ENCODE assay signal across 28 mouse cellular contexts in genomic region chr9:77848580-77848979, GRCm38 (mm10).
"Had no signal": no experiment of that assay in that cellular context is flagged by ENCODE, and none has a peak within 500 bp of the region (broad histone marks: within the 10 kb centered on the region; RNA-seq: fewer than 3 reads in every experiment).

No protein-coding gene starts in this region.

- H3K4me2 ChIP-seq: embryonic facial prominence, embryonic 12.5 days; embryonic facial prominence, embryonic 13.5 days; embryonic facial prominence, embryonic 15.5 days; forebrain, embryonic 12.5 days; forebrain, embryonic 13.5 days; forebrain, embryonic 15.5 days had no signal

- H3K27me3 ChIP-seq: embryonic facial prominence, embryonic 12.5 days; embryonic facial prominence, embryonic 13.5 days; embryonic facial prominence, embryonic 15.5 days; forebrain, embryonic 12.5 days; forebrain, embryonic 13.5 days; forebrain, embryonic 15.5 days had no signal

- H3K9me3 ChIP-seq: embryonic facial prominence, embryonic 10.5 days; embryonic facial prominence, embryonic 12.5 days; embryonic facial prominence, embryonic 13.5 days; embryonic facial prominence, embryonic 15.5 days; forebrain, embryonic 10.5 days; forebrain, embryonic 12.5 days; forebrain, embryonic 13.5 days; forebrain, embryonic 15.5 days had no signal

- H3K27ac ChIP-seq: embryonic facial prominence, embryonic 10.5 days; embryonic facial prominence, embryonic 12.5 days; embryonic facial prominence, embryonic 13.5 days; embryonic facial prominence, embryonic 15.5 days; forebrain, embryonic 10.5 days; forebrain, embryonic 12.5 days; forebrain, embryonic 13.5 days; forebrain, embryonic 15.5 days; gastrocnemius, adult 2 months had no signal

- H3K36me3 ChIP-seq: embryonic facial prominence, embryonic 10.5 days; embryonic facial prominence, embryonic 12.5 days; embryonic facial prominence, embryonic 13.5 days; embryonic facial prominence, embryonic 15.5 days; forebrain, embryonic 10.5 days; forebrain, embryonic 12.5 days; forebrain, embryonic 15.5 days had no signal

- H3K4me1 ChIP-seq: embryonic facial prominence, embryonic 10.5 days; embryonic facial prominence, embryonic 12.5 days; embryonic facial prominence, embryonic 15.5 days; forebrain, embryonic 10.5 days; forebrain, embryonic 13.5 days; forebrain, embryonic 15.5 days had no signal

- ATAC-seq: forebrain, embryonic 13.5 days; forebrain, embryonic 14.5 days; forebrain, embryonic 15.5 days; forebrain, embryonic 16.5 days; forebrain, postnatal 0 days had no signal

- DNase-seq: cerebellum, adult 18-20 months; cerebellum, adult 2 months; cerebellum, adult 8-10 months; cerebellum, adult 9-10 months; cerebellum, adult 9-11 months; cerebellum, postnatal 10 days; cerebellum, postnatal 14 days; cerebellum, postnatal 25 days; cerebellum, postnatal 36 days; embryo, embryonic 11 days; forebrain, postnatal 0 days; gastrocnemius, adult 2 months; gastrocnemius, postnatal 10 days; gastrocnemius, postnatal 14 days; gastrocnemius, postnatal 25 days; gastrocnemius, postnatal 36 days; heart, adult 11 months had no signal

- H3K9ac ChIP-seq: embryonic facial prominence, embryonic 12.5 days; embryonic facial prominence, embryonic 13.5 days; embryonic facial prominence, embryonic 15.5 days; forebrain, embryonic 12.5 days; forebrain, embryonic 13.5 days; forebrain, embryonic 15.5 days; forebrain, postnatal 0 days had no signal

- H3K4me3 ChIP-seq: embryonic facial prominence, embryonic 10.5 days; embryonic facial prominence, embryonic 12.5 days; embryonic facial prominence, embryonic 13.5 days; embryonic facial prominence, embryonic 15.5 days; erythroblast, embryonic 14.5 days; forebrain, embryonic 10.5 days; forebrain, embryonic 12.5 days; forebrain, embryonic 13.5 days; forebrain, embryonic 15.5 days; gastrocnemius, adult 2 months had no signal
